Mouse (Mus musculus): ENCODE measurements around the gene Cacna2d1. TPM values are rescaled to one million over a fixed set of nuclear protein-coding genes. Genes with fewer than 3 reads are reported as not detected.

The Cacna2d1 gene
- polyA plus RNA-seq, 1 experiment from 2014 or later: 1.6 TPM

DNA sequence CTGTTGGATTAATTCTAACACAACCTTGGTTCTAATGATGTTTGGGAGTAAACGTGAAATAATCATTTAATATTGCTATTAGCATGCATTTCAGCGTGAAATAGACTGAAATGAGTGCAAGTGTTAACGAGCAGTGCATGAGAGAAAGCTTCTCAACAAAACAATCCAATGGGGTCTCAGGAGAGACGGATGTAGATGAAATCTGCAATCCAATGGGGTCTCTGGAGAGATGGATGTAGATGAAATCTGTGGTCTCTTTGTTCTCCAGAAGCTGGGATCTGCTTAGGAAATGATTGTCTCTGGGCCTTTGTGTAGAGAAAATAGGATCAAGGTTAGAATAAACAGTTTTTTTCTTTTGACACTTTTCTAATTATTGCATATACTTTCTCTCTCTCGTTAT, 95.0 kb downstream of the Cacna2d1 start:
- WGBS (ENCODE audit: insufficient replicate concordance): 54% methylated on average over 5 of the region's 5 CpGs
- H3K9me3 ChIP-seq (replicated peaks): no peaks in the 10 kb centered on the region
- ATAC-seq: no peak
- no peak overlapping the region for H3K27ac ChIP-seq
- no peak overlapping the region for H3K4me2 ChIP-seq
- H3K9ac ChIP-seq: no peak overlapping the region
- H3K4me3 ChIP-seq: no peak overlapping the region
- H3K36me3 ChIP-seq: no peaks in the 10 kb centered on the region
- H3K27me3 ChIP-seq (replicated peaks): no peaks in the 10 kb centered on the region
- no peaks in the 10 kb centered on the region for H3K4me1 ChIP-seq

DNA sequence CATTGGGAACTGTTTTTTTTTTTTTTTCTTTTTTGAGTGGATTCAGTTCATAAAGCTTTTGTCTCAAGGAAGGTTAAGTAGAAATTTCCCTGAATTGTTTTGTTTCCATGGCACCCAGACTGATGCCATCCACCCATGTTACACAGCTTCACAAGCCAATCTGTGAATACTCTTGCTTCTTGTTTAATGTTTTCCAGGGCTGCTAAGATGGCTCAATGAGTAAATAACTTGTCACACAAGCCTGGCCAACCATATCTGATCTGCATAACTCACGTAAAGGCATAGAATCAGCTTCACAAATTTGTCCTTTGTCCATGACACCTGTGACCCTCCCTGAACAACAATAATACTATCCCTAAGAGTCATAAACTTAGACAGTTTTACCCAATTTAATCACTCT, 99.1 kb downstream of the Cacna2d1 start:
- no peaks in the 10 kb centered on the region for H3K27me3 ChIP-seq (replicated peaks)
- no peak overlapping the region for H3K4me2 ChIP-seq
- H3K9ac ChIP-seq: no peak overlapping the region
- H3K27ac ChIP-seq: no peak overlapping the region
- H3K4me1 ChIP-seq: no peaks in the 10 kb centered on the region
- 56% methylated on average over 1 of the region's 1 CpGs for WGBS (ENCODE audit: insufficient replicate concordance)
- no peak for ATAC-seq
- no peaks in the 10 kb centered on the region for H3K36me3 ChIP-seq
- no peak overlapping the region for H3K4me3 ChIP-seq
- H3K9me3 ChIP-seq (replicated peaks): no peaks in the 10 kb centered on the region

- H3K4me2 ChIP-seq: no peak overlapping the region
- H3K4me1 ChIP-seq: no peaks in the 10 kb centered on the region
- H3K9ac ChIP-seq: no peak overlapping the region
- ATAC-seq: no peak
- no peak overlapping the region for H3K27ac ChIP-seq
- H3K27me3 ChIP-seq (replicated peaks): no peaks in the 10 kb centered on the region
- H3K9me3 ChIP-seq (replicated peaks): no peaks in the 10 kb centered on the region
- no peaks in the 10 kb centered on the region for H3K36me3 ChIP-seq
- 53% methylated on average over 1 of the region's 1 CpGs for WGBS (ENCODE audit: insufficient replicate concordance)
- no peak overlapping the region for H3K4me3 ChIP-seq
These were observed 100.8 kb downstream of the Cacna2d1 start for GRCm38 (mm10) chr5:16035259-16035658.

- H3K4me3 ChIP-seq: no peak overlapping the region
- no peak overlapping the region for H3K27ac ChIP-seq
- no peak overlapping the region for H3K4me2 ChIP-seq
- no peaks in the 10 kb centered on the region for H3K36me3 ChIP-seq
- no peaks in the 10 kb centered on the region for H3K9me3 ChIP-seq (replicated peaks)
- no peak for ATAC-seq
- no peaks in the 10 kb centered on the region for H3K27me3 ChIP-seq (replicated peaks)
- 67% methylated on average over 6 of the region's 6 CpGs for WGBS (ENCODE audit: insufficient replicate concordance)
- no peaks in the 10 kb centered on the region for H3K4me1 ChIP-seq
- H3K9ac ChIP-seq: no peak overlapping the region
These were observed 110.8 kb downstream of the Cacna2d1 start for GRCm38 (mm10) chr5:16045147-16045878.

GRCm38 (mm10) chr5:16047452-16048191, 113.1 kb downstream of the Cacna2d1 start:
- 68% methylated on average over 10 of the region's 10 CpGs for WGBS (ENCODE audit: insufficient replicate concordance)
- Histone ChIP-seq H3K36me3 (no peaks in the 10 kb centered on the region), H3K9ac (no peak overlapping the region), H3K27ac (no peak overlapping the region), H3K9me3 (replicated peaks) (no peaks in the 10 kb centered on the region), H3K4me2 (no peak overlapping the region), H3K27me3 (replicated peaks) (no peaks in the 10 kb centered on the region), H3K4me3 (no peak overlapping the region), H3K4me1 (no peaks in the 10 kb centered on the region)
- ATAC-seq: no peak

DNA sequence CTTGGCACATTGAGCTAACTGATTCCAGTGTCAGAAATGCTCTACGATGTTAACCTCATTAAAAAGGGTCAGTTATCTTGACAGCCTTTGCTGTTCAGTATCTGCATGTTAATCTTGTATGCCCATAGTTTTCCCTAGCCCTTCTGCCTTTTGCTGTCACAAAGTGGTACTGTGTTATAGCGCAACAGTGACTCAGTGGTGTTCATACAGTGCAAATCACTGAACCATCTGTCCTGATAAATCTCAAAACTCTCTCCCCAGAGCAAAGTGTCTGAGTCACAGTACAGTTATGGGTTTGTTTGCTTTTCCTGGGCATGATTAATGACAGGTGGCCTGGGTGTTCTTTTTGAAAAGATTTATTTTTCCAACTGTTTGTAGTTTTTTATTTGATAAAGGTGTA, 122.3 kb downstream of the Cacna2d1 start:
- Histone ChIP-seq H3K4me2 (no peak overlapping the region), H3K27me3 (replicated peaks) (no peaks in the 10 kb centered on the region), H3K9me3 (replicated peaks) (no peaks in the 10 kb centered on the region), H3K9ac (no peak overlapping the region), H3K27ac (no peak overlapping the region), H3K4me3 (no peak overlapping the region), H3K4me1 (no peaks in the 10 kb centered on the region), H3K36me3 (no peaks in the 10 kb centered on the region)
- ATAC-seq: no peak
- WGBS (ENCODE audit: insufficient replicate concordance): 63% methylated on average over 2 of the region's 2 CpGs

DNA sequence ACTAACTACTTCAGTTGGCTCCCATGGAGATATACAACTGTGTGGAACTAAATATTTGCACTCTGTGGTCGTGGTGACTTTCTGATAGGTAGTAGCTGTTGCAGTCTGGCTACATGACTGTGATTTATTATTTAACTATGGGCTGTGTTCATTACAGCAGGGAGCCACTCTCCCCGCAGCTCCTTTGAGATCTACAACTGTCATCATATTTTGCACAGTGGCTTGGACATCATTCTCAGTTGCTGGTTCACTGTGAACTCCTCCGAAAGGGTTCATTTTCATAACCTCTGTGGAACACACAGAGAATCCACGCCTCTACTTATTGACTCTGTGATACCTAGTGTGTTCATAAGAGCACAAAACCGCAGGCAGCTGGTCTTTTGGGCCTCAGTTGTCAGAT, 128.3 kb downstream of the Cacna2d1 start:
- no peak overlapping the region for H3K27ac ChIP-seq
- no peak for ATAC-seq
- no peak overlapping the region for H3K4me2 ChIP-seq
- no peaks in the 10 kb centered on the region for H3K36me3 ChIP-seq
- no peaks in the 10 kb centered on the region for H3K9me3 ChIP-seq (replicated peaks)
- 51% methylated on average over 5 of the region's 5 CpGs for WGBS (ENCODE audit: insufficient replicate concordance)
- H3K27me3 ChIP-seq (replicated peaks): no peaks in the 10 kb centered on the region
- H3K9ac ChIP-seq: no peak overlapping the region
- H3K4me1 ChIP-seq: no peaks in the 10 kb centered on the region
- H3K4me3 ChIP-seq: no peak overlapping the region

DNA sequence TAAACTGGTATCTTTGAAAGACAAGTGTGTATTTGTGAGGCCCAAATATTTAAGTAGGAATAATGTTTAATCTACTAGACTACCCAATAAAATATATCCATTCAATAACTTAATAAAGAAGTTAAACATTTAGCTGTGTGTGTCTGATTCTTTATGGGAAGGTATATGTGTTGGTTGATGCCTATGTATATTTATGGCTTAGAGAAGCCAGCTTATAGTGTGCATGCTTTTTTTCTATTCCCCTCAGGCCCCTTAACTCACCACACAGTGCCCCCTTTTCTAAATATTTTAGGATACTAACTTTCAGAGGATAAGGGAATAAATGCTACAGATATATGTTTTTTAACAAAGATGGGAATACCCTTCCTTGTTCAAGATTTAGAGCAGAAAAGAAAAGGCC, 128.8 kb downstream of the Cacna2d1 start:
- Histone ChIP-seq H3K4me2 (no peak overlapping the region), H3K4me3 (no peak overlapping the region), H3K27ac (no peak overlapping the region), H3K9ac (no peak overlapping the region), H3K27me3 (replicated peaks) (no peaks in the 10 kb centered on the region), H3K9me3 (replicated peaks) (no peaks in the 10 kb centered on the region), H3K4me1 (no peaks in the 10 kb centered on the region), H3K36me3 (no peaks in the 10 kb centered on the region)
- no peak for ATAC-seq

DNA sequence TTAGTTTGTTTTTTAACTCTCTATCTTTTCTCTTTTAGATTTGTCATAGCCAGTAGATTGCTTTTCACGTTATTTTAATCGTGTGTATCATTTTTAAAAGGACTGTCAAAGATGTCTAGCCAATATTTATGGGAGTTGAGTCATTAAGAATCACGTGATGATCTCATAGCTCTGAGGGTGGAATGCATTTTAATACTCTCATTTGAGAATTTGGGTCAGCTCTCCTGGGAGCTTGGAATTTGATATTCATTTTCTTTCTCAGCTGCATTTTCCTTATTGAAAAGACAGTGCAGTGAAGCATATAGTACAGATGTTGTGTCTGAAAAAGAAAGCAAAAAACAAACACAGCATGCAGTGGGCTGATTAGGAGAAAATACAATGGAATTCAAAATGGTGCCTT, 129.5 kb downstream of the Cacna2d1 start:
- Histone ChIP-seq H3K9me3 (replicated peaks) (no peaks in the 10 kb centered on the region), H3K4me2 (no peak overlapping the region), H3K4me1 (no peaks in the 10 kb centered on the region), H3K27me3 (replicated peaks) (no peaks in the 10 kb centered on the region), H3K36me3 (no peaks in the 10 kb centered on the region), H3K27ac (no peak overlapping the region), H3K4me3 (no peak overlapping the region), H3K9ac (no peak overlapping the region)
- 50% methylated on average over 3 of the region's 3 CpGs for WGBS (ENCODE audit: insufficient replicate concordance)
- ATAC-seq: no peak

- Histone ChIP-seq H3K9me3 (replicated peaks) (no peaks in the 10 kb centered on the region), H3K36me3 (no peaks in the 10 kb centered on the region), H3K4me2 (no peak overlapping the region), H3K9ac (no peak overlapping the region), H3K27me3 (replicated peaks) (no peaks in the 10 kb centered on the region), H3K4me1 (no peaks in the 10 kb centered on the region), H3K27ac (no peak overlapping the region), H3K4me3 (no peak overlapping the region)
- no peak for ATAC-seq
- 60% methylated on average over 4 of the region's 4 CpGs for WGBS (ENCODE audit: insufficient replicate concordance)
These were observed 131.3 kb downstream of the Cacna2d1 start for GRCm38 (mm10) chr5:16065816-16066215.

GRCm38 (mm10) chr5:16082253-16082652, 147.8 kb downstream of the Cacna2d1 start:
- H3K4me2 ChIP-seq: no peak overlapping the region
- no peak overlapping the region for H3K27ac ChIP-seq
- no peak overlapping the region for H3K4me3 ChIP-seq
- H3K27me3 ChIP-seq (replicated peaks): no peaks in the 10 kb centered on the region
- 51% methylated on average over 2 of the region's 2 CpGs for WGBS (ENCODE audit: insufficient replicate concordance)
- no peaks in the 10 kb centered on the region for H3K9me3 ChIP-seq (replicated peaks)
- H3K4me1 ChIP-seq: no peaks in the 10 kb centered on the region
- no peak overlapping the region for H3K9ac ChIP-seq
- H3K36me3 ChIP-seq: no peaks in the 10 kb centered on the region
- no peak for ATAC-seq

DNA sequence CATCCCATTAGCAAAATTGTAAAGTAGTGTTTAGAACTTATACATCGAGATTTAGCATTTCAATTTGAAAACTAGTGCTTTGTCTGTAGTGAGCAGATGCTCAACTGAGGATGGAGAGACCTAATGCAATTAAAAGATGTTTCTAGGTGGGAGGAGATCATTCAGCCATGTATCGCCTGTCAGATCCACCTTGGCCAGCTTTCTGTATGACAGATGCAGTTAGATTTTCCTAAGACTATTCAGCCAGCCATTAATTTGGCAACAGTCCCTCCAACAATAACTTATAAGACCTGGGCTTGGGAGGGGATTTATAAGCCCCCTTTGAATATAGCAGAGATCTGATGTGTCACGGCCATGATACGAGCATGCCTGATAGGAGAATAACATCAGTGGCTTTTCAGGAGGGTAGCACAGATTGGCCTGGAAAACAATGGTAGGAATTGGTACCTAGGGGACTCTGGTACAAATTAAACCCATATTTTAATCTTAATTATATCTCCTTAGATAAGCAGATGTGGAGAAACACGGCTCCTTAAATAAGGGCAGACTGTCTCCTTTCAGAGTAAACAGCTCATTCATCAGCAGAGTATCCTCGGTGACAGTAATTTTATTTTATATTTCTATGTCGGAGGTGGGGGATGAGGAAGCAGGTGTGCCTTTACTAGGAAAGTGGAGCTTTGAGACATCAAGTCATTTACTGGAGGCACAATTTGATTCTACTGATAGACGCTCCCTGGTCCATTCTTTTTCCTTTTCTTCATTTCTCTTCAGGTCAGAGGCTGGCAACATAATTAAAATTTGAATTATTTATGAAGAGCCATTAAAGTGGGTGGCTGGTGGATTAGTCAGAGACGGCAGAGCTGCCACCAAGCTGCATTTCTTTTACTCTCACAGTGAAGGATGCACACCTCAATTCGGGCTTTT, 152.8 kb downstream of the Cacna2d1 start:
- H3K36me3 ChIP-seq: no peaks in the 10 kb centered on the region
- H3K4me2 ChIP-seq: no peak overlapping the region
- H3K4me1 ChIP-seq: no peaks in the 10 kb centered on the region
- H3K4me3 ChIP-seq: no peak overlapping the region
- no peak overlapping the region for H3K27ac ChIP-seq
- no peak for ATAC-seq
- H3K27me3 ChIP-seq (replicated peaks): no peaks in the 10 kb centered on the region
- H3K9me3 ChIP-seq (replicated peaks): no peaks in the 10 kb centered on the region
- WGBS (ENCODE audit: insufficient replicate concordance): 72% methylated on average over 10 of the region's 10 CpGs
- no peak overlapping the region for H3K9ac ChIP-seq
